ENCODE assay signal across 8 mouse cellular contexts in genomic region chr17:31636942-31637811, GRCm38 (mm10). TPM values are rescaled to one million over a fixed set of nuclear protein-coding genes. Genes with fewer than 3 reads are reported as not detected.
A peak's percentile ranks its signal among the peaks of the same experiment; 100 is the strongest.
DNase-seq lines count a peak whose midpoint lies in the region; ATAC-seq and TF ChIP-seq lines count a peak whose summit lies in the region.

Gene Cbs (minus strand): TSS chr17:31637238.

- peak within 1 kb of the TSS; percentile 78 for H3K27ac ChIP-seq in gastrocnemius, adult 2 months
- peak within 1 kb of the TSS; percentile 69 for H3K27ac ChIP-seq in hindbrain, embryonic 14.5 days

- peak within 1 kb of the TSS; percentile 92 for H3K4me2 ChIP-seq in hindbrain, embryonic 14.5 days (replicated peaks)

- H3K36me3 ChIP-seq in hindbrain, embryonic 14.5 days (replicated peaks; ENCODE audit: control insufficient read depth, insufficient read depth), result no peaks in the 10 kb centered on the region

- intact Hi-C loops in gastrocnemius, adult 2 months (cut with DNase I), result no loop called here

- H3K27me3 ChIP-seq in hindbrain, embryonic 14.5 days (ENCODE audit: control insufficient read depth, insufficient read depth, low read length), result peaks cover 17% of the 10 kb centered on the region

- peak within 1 kb of the TSS; percentile 57 for H3K9ac ChIP-seq in hindbrain, embryonic 14.5 days

- H3K4me3 ChIP-seq in gastrocnemius, adult 2 months, result peak within 1 kb of the TSS; percentile 77
- H3K4me3 ChIP-seq in hindbrain, embryonic 14.5 days (replicated peaks; ENCODE audit: low read length), result peak within 1 kb of the TSS; percentile 42

- no peaks in the 10 kb centered on the region for H3K9me3 ChIP-seq in hindbrain, embryonic 14.5 days (ENCODE audit: control insufficient read depth, low read length)

- ATAC-seq in hindbrain, embryonic 14.5 days (ENCODE audit: low FRiP score), result peak; percentile 84
- ATAC-seq in megakaryocyte, adult 5-6 weeks (ENCODE audit: poor library complexity, severe bottlenecking), result peak; percentile 87

- no peak for TF ChIP-seq CTCF in gastrocnemius, adult 2 months (IDR thresholded peaks at IDR 0.05)

- peak; percentile 48 for DNase-seq in WW6 (ENCODE audit: low read depth, low spot score)
- DNase-seq in cerebellum, postnatal 25 days, result peak; percentile 53 to 66
- peak; percentile 91 for DNase-seq in gastrocnemius, adult 2 months
- DNase-seq in hindbrain, embryonic 14.5 days (ENCODE audit: low spot score), result peak; percentile 51
- peak; percentile 31 to 66 for DNase-seq in left cerebral cortex, adult 8-10 months (ENCODE audit: low spot score in 2 of 2)
- DNase-seq in right cerebral cortex, postnatal 10 days (ENCODE audit: low spot score in 2 of 2), result peak; percentile 85 to 88
- DNase-seq in yolk sac, embryonic 10.5 days (ENCODE audit: low spot score), result peak; percentile 82

- WGBS in hindbrain, embryonic 14.5 days, result 2% methylated on average over 60 of the region's 61 CpGs

- H3K4me1 ChIP-seq in hindbrain, embryonic 14.5 days (replicated peaks; ENCODE audit: control insufficient read depth, insufficient read depth, low read length), result peaks cover 21% of the 10 kb centered on the region

RNA-seq across cellular contexts. Expression of gene Cbs, which starts in this region (rescaled TPM):
- under 1 TPM; 0.82 to 0.95 TPM for total RNA-seq in gastrocnemius, adult 2 months (2021)
- 6.7 and 10.0 TPM in 2 replicates for polyA plus RNA-seq in hindbrain, embryonic 14.5 days (2014; fragmentation: Nextera tagmentation; extraction: Ambion mirVana)
- total RNA-seq in left cerebral cortex, adult 8-10 months (2022), result 10 to 100 TPM; 27.0 to 45.7 (median 34.5) TPM
- total RNA-seq in megakaryocyte, adult 5-6 weeks (2015), result not detected in 2 replicates
- total RNA-seq in megakaryocyte, adult 5-6 weeks (2017), result not detected in 2 replicates

Comparison
In these comparisons a context has a peak if more than half of its experiments do, and no peak if none do; other contexts are left out.
1. Peak in every context shown above with its lines: DNase-seq, ATAC-seq, H3K4me3 ChIP-seq and H3K27ac ChIP-seq.
2. RNA of gene Cbs (total RNA-seq): 27.0 to 45.7 TPM in left cerebral cortex, adult 8-10 months; 0.82 to 0.95 TPM in gastrocnemius, adult 2 months and not detected in megakaryocyte, adult 5-6 weeks; every median in the first group is over 10 times any median in the second.
3. Peak in DNase-seq, H3K4me3 ChIP-seq and H3K27ac ChIP-seq in gastrocnemius, adult 2 months; RNA of the gene not detected or under 1 TPM.
4. Peak in ATAC-seq in megakaryocyte, adult 5-6 weeks; RNA of the gene not detected or under 1 TPM.